Mouse (Mus musculus) liver, embryonic 13.5 days (tissue): Measurements from ENCODE around the gene Mab21l3. TPM values are rescaled to one million over a fixed set of nuclear protein-coding genes. Genes with fewer than 3 reads are reported as not detected.

ENCODE experiments used
- ATAC-seq: fragments of 200-750 bp; cut with Nextera tagmentation; 2 replicates; pipeline ENCODE4 v1.8.0; 2017; ENCODE audit warnings: low read depth, mild to moderate bottlenecking, moderate number of reproducible peaks, moderate library complexity
- DNase-seq: peaks from one replicate; pipeline ENCODE4 v3.0.0; 2022
- H3K27ac ChIP-seq: fragments of 300-500 bp; sonication (generic); 2 replicates; pipeline ENCODE4 v1.5.1; 2015; ENCODE audit warnings: moderate library complexity, mild to moderate bottlenecking, inconsistent platforms
- H3K27me3 ChIP-seq: fragments of 300-500 bp; sonication (generic); 2 replicates; pipeline ENCODE4 v1.6.1; 2015; ENCODE audit warnings: mild to moderate bottlenecking, inconsistent platforms
- H3K36me3 ChIP-seq: fragments of 300-500 bp; sonication (generic); 2 replicates; pipeline ENCODE4 v1.6.1; 2015; ENCODE audit warnings: mild to moderate bottlenecking, inconsistent platforms
- H3K4me1 ChIP-seq: fragments of 300-500 bp; sonication (generic); replicated peaks from 2 replicates; pipeline ENCODE4 v1.6.1; 2015; ENCODE audit warnings: inconsistent platforms
- H3K4me2 ChIP-seq: fragments of 300-500 bp; sonication (generic); 2 replicates; pipeline ENCODE4 v1.6.1; 2015; ENCODE audit warnings: inconsistent platforms, mild to moderate bottlenecking, moderate library complexity
- H3K4me3 ChIP-seq: fragments of 300-500 bp; sonication (generic); replicated peaks from 2 replicates; pipeline ENCODE4 v1.5.1; 2015; ENCODE audit warnings: mild to moderate bottlenecking, inconsistent platforms
- H3K9ac ChIP-seq: fragments of 300-500 bp; sonication (generic); 2 replicates; pipeline ENCODE4 v1.6.1; 2015; ENCODE audit warnings: mild to moderate bottlenecking, inconsistent platforms
- H3K9me3 ChIP-seq: fragments of 300-500 bp; sonication (generic); replicated peaks from 2 replicates; pipeline ENCODE4 v1.6.1; 2016; ENCODE audit warnings: inconsistent platforms
- WGBS: fragments of 180-500 bp; shearing (Covaris S2); methylation state at CpG from one replicate; pipeline ENCODE4 v1.1.7; 2015; ENCODE audit not compliant: insufficient replicate concordance; 5-methylcytosine and 5-hydroxymethylcytosine counted together
- polyA plus RNA-seq: library from polyadenylated mRNA; unstranded; fragments of >200 nt; fragmentation: Nextera tagmentation; extraction: Ambion mirVana; gene quantifications from 2 replicates; pipeline ENCODE4 v1.2.1, GENCODE M21; 2015

The Mab21l3 gene
- polyA plus RNA-seq, 1 experiment from 2014 or later, result 0.03 TPM

- no peak overlapping the region for H3K4me3 ChIP-seq
- no peaks in the 10 kb centered on the region for H3K36me3 ChIP-seq
- no peaks in the 10 kb centered on the region for H3K27me3 ChIP-seq
- ATAC-seq (no peak), DNase-seq (no peak)
- no peak overlapping the region for H3K9ac ChIP-seq
- no peak overlapping the region for H3K27ac ChIP-seq
- H3K9me3 ChIP-seq, result no peaks in the 10 kb centered on the region
- WGBS, result 56% methylated on average over 6 of the region's 6 CpGs
- no peak overlapping the region for H3K4me2 ChIP-seq
- no peaks in the 10 kb centered on the region for H3K4me1 ChIP-seq
These were observed 67.8 kb downstream of the Mab21l3 start for GRCm38 (mm10) chr3:101780874-101781483.

DNA sequence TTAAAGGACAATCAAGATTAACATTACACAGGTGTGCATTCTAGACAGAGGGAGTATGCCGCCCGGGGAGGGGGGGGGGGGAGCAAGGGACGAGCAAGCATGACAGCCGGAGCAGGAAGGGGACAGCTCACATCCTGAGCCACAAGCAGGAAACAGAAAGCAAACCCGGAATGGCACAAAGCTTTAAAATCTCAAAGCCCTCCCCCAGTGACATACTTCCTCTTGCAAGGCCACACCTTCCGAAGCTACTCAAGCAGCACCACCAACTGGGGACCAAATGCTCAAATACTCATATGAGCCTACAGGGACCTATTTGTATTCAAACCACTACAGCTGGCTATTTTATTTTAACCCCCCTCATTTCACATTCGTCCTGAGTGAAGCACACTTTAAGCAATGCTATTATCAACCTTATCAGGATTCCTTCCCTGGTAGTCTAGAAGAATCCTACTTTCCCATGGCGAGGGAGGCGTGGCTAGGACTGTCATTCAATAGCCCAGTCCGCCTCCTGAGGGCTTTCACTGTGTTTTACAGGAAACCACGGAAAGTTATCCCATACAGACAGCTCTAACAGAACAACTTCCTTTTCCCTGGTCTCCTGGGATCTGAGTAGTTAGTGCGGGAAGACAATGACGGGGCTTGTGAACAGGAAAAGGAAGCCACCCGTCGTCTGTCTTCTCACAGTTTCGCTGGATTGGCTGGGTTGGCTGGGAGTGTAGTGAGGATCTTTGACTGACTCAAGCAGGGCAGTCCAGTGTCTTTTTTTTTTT is 69.7 kb downstream of the Mab21l3 start:
- no peak overlapping the region for H3K27ac ChIP-seq
- H3K27me3 ChIP-seq, result no peaks in the 10 kb centered on the region
- peak overlapping the region; percentile 10; the same call in 1 of the 2 replicates for H3K4me2 ChIP-seq
- no peaks in the 10 kb centered on the region for H3K9me3 ChIP-seq
- WGBS, result 20% methylated on average over 16 of the region's 16 CpGs
- no peaks in the 10 kb centered on the region for H3K4me1 ChIP-seq
- no peak overlapping the region for H3K9ac ChIP-seq
- no peaks in the 10 kb centered on the region for H3K36me3 ChIP-seq
- ATAC-seq (peak; percentile 57), DNase-seq (no peak)
- no peak overlapping the region for H3K4me3 ChIP-seq

DNA sequence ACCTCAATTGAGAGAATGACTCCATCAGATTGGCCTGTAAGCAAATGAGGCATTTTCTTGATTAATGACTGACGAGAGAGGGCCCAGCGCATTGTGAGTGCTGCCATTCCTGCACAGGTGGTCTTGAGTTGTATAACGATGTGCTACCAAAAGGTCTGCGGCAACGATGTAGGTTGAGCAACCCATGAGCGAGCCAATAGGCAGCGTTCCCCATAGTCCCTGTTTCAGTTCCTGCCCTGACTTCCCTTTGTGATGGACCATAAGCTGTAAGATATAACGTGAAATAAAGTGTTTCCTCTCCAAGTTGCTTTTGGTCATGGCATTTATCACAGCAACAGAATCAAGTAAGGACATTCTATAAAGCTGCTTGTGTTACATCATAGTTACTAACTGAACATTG is 73.0 kb downstream of the Mab21l3 start:
- Histone ChIP-seq H3K4me1 (no peaks in the 10 kb centered on the region), H3K27ac (no peak overlapping the region), H3K36me3 (no peaks in the 10 kb centered on the region), H3K4me2 (no peak overlapping the region), H3K4me3 (no peak overlapping the region), H3K9ac (no peak overlapping the region), H3K9me3 (no peaks in the 10 kb centered on the region), H3K27me3 (no peaks in the 10 kb centered on the region)
- 75% methylated on average over 8 of the region's 8 CpGs for WGBS
- DNase-seq (no peak), ATAC-seq (no peak)

DNA sequence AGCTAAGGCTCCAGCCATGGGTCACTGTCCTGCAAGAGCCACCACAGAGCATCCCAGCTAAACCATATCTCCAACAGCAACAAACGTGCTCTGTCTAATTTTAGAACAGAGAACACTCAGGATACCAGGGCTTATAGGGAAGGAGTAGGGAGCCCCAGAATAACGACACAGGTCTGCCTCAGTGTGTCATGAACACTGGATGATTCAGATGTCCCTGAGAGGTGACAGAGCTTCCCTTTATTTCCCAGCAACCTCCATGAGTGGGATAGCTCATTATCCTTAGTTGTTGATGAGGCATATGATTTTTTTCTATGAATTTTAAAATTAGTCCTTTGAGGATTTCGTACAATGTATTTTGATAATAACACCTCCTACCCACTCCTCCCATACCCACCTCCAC is 78.2 kb downstream of the Mab21l3 start:
- 48% methylated on average over 3 of the region's 3 CpGs for WGBS
- Histone ChIP-seq H3K4me3 (no peak overlapping the region), H3K4me1 (no peaks in the 10 kb centered on the region), H3K9me3 (no peaks in the 10 kb centered on the region), H3K36me3 (no peaks in the 10 kb centered on the region), H3K4me2 (no peak overlapping the region), H3K9ac (no peak overlapping the region), H3K27ac (no peak overlapping the region), H3K27me3 (no peaks in the 10 kb centered on the region)
- DNase-seq (no peak), ATAC-seq (no peak)

- no peak overlapping the region for H3K27ac ChIP-seq
- ATAC-seq (no peak), DNase-seq (no peak)
- no peaks in the 10 kb centered on the region for H3K36me3 ChIP-seq
- no peak overlapping the region for H3K4me2 ChIP-seq
- no peaks in the 10 kb centered on the region for H3K4me1 ChIP-seq
- no peak overlapping the region for H3K4me3 ChIP-seq
- H3K9ac ChIP-seq, result no peak overlapping the region
- no peaks in the 10 kb centered on the region for H3K9me3 ChIP-seq
- H3K27me3 ChIP-seq, result no peaks in the 10 kb centered on the region
These were observed 85.2 kb downstream of the Mab21l3 start for GRCm38 (mm10) chr3:101763566-101763965.

Other genes starting within 250 kb of the Mab21l3 start
- 40.1 and 46.8 TPM in 2 replicates for gene Atp1a1, start 244.3 kb downstream of the Mab21l3 start, polyA plus RNA-seq
- 1.3 and 1.6 TPM in 2 replicates for gene Slc22a15, start 75.5 kb upstream of the Mab21l3 start, polyA plus RNA-seq
- 0.03 TPM in 2 replicates for gene Nhlh2, start 161.1 kb upstream of the Mab21l3 start, polyA plus RNA-seq
- gene Casq2, start 237.5 kb upstream of the Mab21l3 start, polyA plus RNA-seq, result 1.9 and 2.0 TPM in 2 replicates